Mouse (Mus musculus): ENCODE measurements around the gene Gm3033.
"Not testable (repeated sequence)": the region's sequence is repeated elsewhere in the genome, so short reads cannot be mapped to it uniquely, and the experiment has no call there.

- TF ChIP-seq POLR2A (IDR thresholded peaks at IDR 0.05; ENCODE audit: borderline replicate concordance, control insufficient read depth, low read depth, low read length); CTCF (IDR thresholded peaks at IDR 0.05; ENCODE audit: control insufficient read depth, insufficient read depth, low read length): not testable (repeated sequence)
Observed at GRCm38 (mm10) chr14:3845945-3846344, at the start of gene Gm3033.
